Mouse (Mus musculus): ENCODE data around the gene 6330409D20Rik. TPM values are rescaled to one million over a fixed set of nuclear protein-coding genes. Genes with fewer than 3 reads are reported as not detected.

Gene 6330409D20Rik
- polyA plus RNA-seq, 1 experiment = not detected

DNA sequence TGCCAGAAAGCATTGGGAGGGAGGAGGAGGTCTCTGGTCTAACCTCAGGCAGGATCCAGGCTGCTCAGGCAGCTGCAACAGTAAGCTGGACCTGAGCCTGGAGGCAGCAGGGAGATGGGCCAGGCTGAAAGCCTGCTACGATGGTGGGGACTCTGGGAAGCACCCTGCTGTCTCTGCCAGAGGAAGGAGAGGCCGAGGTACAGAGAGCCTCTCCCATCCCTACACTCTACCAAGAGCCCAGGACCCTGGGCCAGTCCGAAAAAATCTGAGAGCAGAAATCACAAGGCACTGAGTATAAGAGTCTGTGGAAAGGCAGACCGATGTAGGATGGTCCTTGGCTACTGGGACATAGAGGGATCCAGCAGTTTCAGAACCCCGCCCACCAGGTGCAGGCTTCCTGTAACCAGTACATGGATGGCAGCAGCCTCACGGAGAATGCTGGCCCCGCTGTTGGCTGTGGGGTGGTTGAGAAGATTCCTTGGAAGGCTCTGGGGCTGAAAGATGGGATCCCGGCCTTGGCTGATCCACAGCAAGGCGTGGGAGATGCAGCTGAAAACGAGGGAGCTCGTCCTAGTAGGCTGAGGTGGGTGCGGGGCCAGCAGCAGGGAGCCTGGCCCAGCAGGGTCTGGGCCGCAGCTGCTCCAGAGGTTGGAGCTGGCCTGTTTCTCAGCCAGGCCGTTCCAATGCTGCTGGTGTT lies 57.9 kb downstream of the 6330409D20Rik start:
- no peak for TF ChIP-seq POLR2A (IDR thresholded peaks at IDR 0.05; ENCODE audit: low read depth, low read length)
- TF ChIP-seq CTCF (conservative IDR thresholded peaks at IDR 0.05; ENCODE audit: insufficient read depth, insufficient read length, low read depth, low read length) = no peak
- no peak overlapping the region for H3K27ac ChIP-seq (ENCODE audit: insufficient read depth, low read depth, low read length)
- H3K27me3 ChIP-seq (replicated peaks; ENCODE audit: control insufficient read depth, insufficient read depth, low read length) = no peaks in the 10 kb centered on the region
- DNase-seq = no peak
- 70% methylated on average over 14 of the region's 14 CpGs for WGBS
- H3K36me3 ChIP-seq (ENCODE audit: control insufficient read depth, insufficient read depth, low read length) = peaks cover 4% of the 10 kb centered on the region; the same call in 1 of the 2 replicates
- no peak overlapping the region for H3K4me3 ChIP-seq (ENCODE audit: insufficient read depth, low read depth, low read length)
- H3K4me1 ChIP-seq (ENCODE audit: control insufficient read depth, insufficient read depth, low read length) = no peaks in the 10 kb centered on the region

Other genes with a start within 250 kb of the 6330409D20Rik start
- 39.0 and 40.2 TPM in 2 replicates for gene Fam102a, start 205.7 kb downstream of the 6330409D20Rik start, polyA plus RNA-seq (2012; rRNA removed)
- gene Dpm2, start 170.2 kb downstream of the 6330409D20Rik start, polyA plus RNA-seq (2012; rRNA removed) = 120 and 138 TPM in 2 replicates
- gene Pip5kl1, start 166.2 kb downstream of the 6330409D20Rik start, polyA plus RNA-seq (2012; rRNA removed) = 0.14 TPM in 1 of 2 replicates, not detected in the other
- gene 9430097D07Rik, start 165.3 kb downstream of the 6330409D20Rik start, polyA plus RNA-seq (2012; rRNA removed) = not detected in 2 replicates
- gene St6galnac4, start 153.9 kb downstream of the 6330409D20Rik start, polyA plus RNA-seq (2012; rRNA removed) = 7.0 and 7.2 TPM in 2 replicates
- gene St6galnac6, start 141.3 kb downstream of the 6330409D20Rik start, polyA plus RNA-seq (2012; rRNA removed) = 21.1 and 23.6 TPM in 2 replicates
- gene Ak1, start 119.3 kb downstream of the 6330409D20Rik start, polyA plus RNA-seq (2012; rRNA removed) = 31.6 and 47.4 TPM in 2 replicates
- 228 and 289 TPM in 2 replicates for gene Eng, start 94.4 kb downstream of the 6330409D20Rik start, polyA plus RNA-seq (2012; rRNA removed)
- 147 and 174 TPM in 2 replicates for gene Fpgs, start 36.9 kb downstream of the 6330409D20Rik start, polyA plus RNA-seq (2012; rRNA removed)
- 88.3 and 89.2 TPM in 2 replicates for gene Cdk9, start 27.9 kb downstream of the 6330409D20Rik start, polyA plus RNA-seq (2012; rRNA removed)
- gene Sh2d3c, start 20.0 kb downstream of the 6330409D20Rik start, polyA plus RNA-seq (2012; rRNA removed) = 28.4 and 30.4 TPM in 2 replicates
- gene Tor2a, start 16.2 kb upstream of the 6330409D20Rik start, polyA plus RNA-seq (2012; rRNA removed) = 72.5 and 93.3 TPM in 2 replicates
- gene Ttc16, start 34.6 kb upstream of the 6330409D20Rik start, polyA plus RNA-seq (2012; rRNA removed) = 1.1 TPM in 2 replicates
- gene Ptrh1, start 34.8 kb upstream of the 6330409D20Rik start, polyA plus RNA-seq (2012; rRNA removed) = 8.0 and 11.8 TPM in 2 replicates
- gene Cfap157, start 43.4 kb upstream of the 6330409D20Rik start, polyA plus RNA-seq (2012; rRNA removed) = 0.12 TPM in 1 of 2 replicates, not detected in the other
- 10.2 and 13.2 TPM in 2 replicates for gene Stxbp1, start 106.2 kb upstream of the 6330409D20Rik start, polyA plus RNA-seq (2012; rRNA removed)
- gene Fam129b, start 135.1 kb upstream of the 6330409D20Rik start, polyA plus RNA-seq (2012; rRNA removed) = 32.3 and 33.4 TPM in 2 replicates
- gene Rpl12, start 220.5 kb upstream of the 6330409D20Rik start, polyA plus RNA-seq (2012; rRNA removed) = 166 and 270 TPM in 2 replicates
- gene Lrsam1, start 220.6 kb upstream of the 6330409D20Rik start, polyA plus RNA-seq (2012; rRNA removed) = 12.0 and 15.5 TPM in 2 replicates
- gene Slc2a8, start 241.1 kb upstream of the 6330409D20Rik start, polyA plus RNA-seq (2012; rRNA removed) = 51.1 and 51.9 TPM in 2 replicates